Mouse (Mus musculus): ENCODE measurements around the gene Gm45716. TPM values are rescaled to one million over a fixed set of nuclear protein-coding genes. Genes with fewer than 3 reads are reported as not detected.
"Not testable (repeated sequence)": the region's sequence is repeated elsewhere in the genome, so short reads cannot be mapped to it uniquely, and the experiment has no call there.

Gene Gm45716
- total RNA-seq, 1 experiment, result 1.3 TPM

- Histone ChIP-seq H3K9me3 (ENCODE audit: control insufficient read depth, insufficient read depth, low read depth, low read length) (no peaks in the 10 kb centered on the region), H3K36me3 (ENCODE audit: control insufficient read depth, insufficient read depth, low read length, poor library complexity, severe bottlenecking) (no peaks in the 10 kb centered on the region), H3K9ac (ENCODE audit: insufficient read depth, low read depth, low read length, poor library complexity, severe bottlenecking) (no peak overlapping the region), H3K4me3 (ENCODE audit: insufficient read depth in 1 of 2, low read depth in 1 of 2, low read length in 2 of 2, poor library complexity in 1 of 2, severe bottlenecking in 1 of 2) (no peak overlapping the region), H3K27ac (ENCODE audit: insufficient read depth, low read depth, low read length, poor library complexity, severe bottlenecking) (no peak overlapping the region), H3K4me1 (ENCODE audit: control insufficient read depth in 2 of 2, insufficient read depth in 2 of 2, low read length in 2 of 2, poor library complexity in 1 of 2) (no peaks in the 10 kb centered on the region)
- in situ Hi-C loops (cut with MboI; ENCODE audit: low sequenced_read_pairs in 2 of 2, unreplicated experiment in 2 of 2), result no loop called here
- no peak for TF ChIP-seq HCFC1 (IDR thresholded peaks at IDR 0.05; ENCODE audit: borderline replicate concordance, insufficient read depth, low read length)
- no peak for TF ChIP-seq CHD2 (IDR thresholded peaks at IDR 0.05; ENCODE audit: low read depth, low read length)
- TF ChIP-seq ZNF384 (IDR thresholded peaks at IDR 0.05; ENCODE audit: low read depth, low read length), result no peak
- no peak for TF ChIP-seq ZC3H11A (IDR thresholded peaks at IDR 0.05; ENCODE audit: borderline replicate concordance, low read depth, low read length)
- DNase-seq (ENCODE audit: low read depth, low spot score), result no peak
Observed at GRCm38 (mm10) chr11:90276561-90276960, 89.1 kb downstream of the Gm45716 start.

- Histone ChIP-seq H3K27ac (ENCODE audit: insufficient read depth, low read depth, low read length, poor library complexity, severe bottlenecking) (no peak overlapping the region), H3K4me1 (ENCODE audit: control insufficient read depth in 2 of 2, insufficient read depth in 2 of 2, low read length in 2 of 2, poor library complexity in 1 of 2) (no peaks in the 10 kb centered on the region), H3K4me3 (ENCODE audit: insufficient read depth in 1 of 2, low read depth in 1 of 2, low read length in 2 of 2, poor library complexity in 1 of 2, severe bottlenecking in 1 of 2) (no peak overlapping the region), H3K9ac (ENCODE audit: insufficient read depth, low read depth, low read length, poor library complexity, severe bottlenecking) (no peak overlapping the region), H3K36me3 (ENCODE audit: control insufficient read depth, insufficient read depth, low read length, poor library complexity, severe bottlenecking) (no peaks in the 10 kb centered on the region), H3K9me3 (ENCODE audit: control insufficient read depth, insufficient read depth, low read depth, low read length) (no peaks in the 10 kb centered on the region)
- in situ Hi-C loops (cut with MboI; ENCODE audit: low sequenced_read_pairs in 2 of 2, unreplicated experiment in 2 of 2), result no loop called here
- no peak for DNase-seq (ENCODE audit: low read depth, low spot score)
- TF ChIP-seq HCFC1 (IDR thresholded peaks at IDR 0.05; ENCODE audit: borderline replicate concordance, insufficient read depth, low read length) (no peak), ZNF384 (IDR thresholded peaks at IDR 0.05; ENCODE audit: low read depth, low read length) (no peak), ZC3H11A (IDR thresholded peaks at IDR 0.05; ENCODE audit: borderline replicate concordance, low read depth, low read length) (no peak), MAFK (IDR thresholded peaks at IDR 0.05; ENCODE audit: insufficient read depth, low read depth, low read length) (no peak), CHD2 (IDR thresholded peaks at IDR 0.05; ENCODE audit: low read depth, low read length) (no peak)
Observed at GRCm38 (mm10) chr11:90280069-90280468, 92.6 kb downstream of the Gm45716 start.

GRCm38 (mm10) chr11:90281943-90282342 lies 94.5 kb downstream of the Gm45716 start:
- H3K4me1 ChIP-seq (ENCODE audit: control insufficient read depth in 2 of 2, insufficient read depth in 2 of 2, low read length in 2 of 2, poor library complexity in 1 of 2); H3K9me3 ChIP-seq (ENCODE audit: control insufficient read depth, insufficient read depth, low read depth, low read length); H3K4me3 ChIP-seq (ENCODE audit: insufficient read depth in 1 of 2, low read depth in 1 of 2, low read length in 2 of 2, poor library complexity in 1 of 2, severe bottlenecking in 1 of 2); in situ Hi-C loops (cut with MboI; ENCODE audit: low sequenced_read_pairs in 2 of 2, unreplicated experiment in 2 of 2); H3K9ac ChIP-seq (ENCODE audit: insufficient read depth, low read depth, low read length, poor library complexity, severe bottlenecking); H3K27ac ChIP-seq (ENCODE audit: insufficient read depth, low read depth, low read length, poor library complexity, severe bottlenecking); H3K36me3 ChIP-seq (ENCODE audit: control insufficient read depth, insufficient read depth, low read length, poor library complexity, severe bottlenecking); DNase-seq (ENCODE audit: low read depth, low spot score): not testable (repeated sequence)

GRCm38 (mm10) chr11:90283159-90283558 lies 95.7 kb downstream of the Gm45716 start:
- H3K4me1 ChIP-seq (ENCODE audit: control insufficient read depth in 2 of 2, insufficient read depth in 2 of 2, low read length in 2 of 2, poor library complexity in 1 of 2), result no peaks in the 10 kb centered on the region
- DNase-seq (ENCODE audit: low read depth, low spot score), result no peak
- no peak overlapping the region for H3K9ac ChIP-seq (ENCODE audit: insufficient read depth, low read depth, low read length, poor library complexity, severe bottlenecking)
- no peaks in the 10 kb centered on the region for H3K36me3 ChIP-seq (ENCODE audit: control insufficient read depth, insufficient read depth, low read length, poor library complexity, severe bottlenecking)
- TF ChIP-seq HCFC1 (IDR thresholded peaks at IDR 0.05; ENCODE audit: borderline replicate concordance, insufficient read depth, low read length), result no peak
- TF ChIP-seq CHD2 (IDR thresholded peaks at IDR 0.05; ENCODE audit: low read depth, low read length), result no peak
- TF ChIP-seq ZC3H11A (IDR thresholded peaks at IDR 0.05; ENCODE audit: borderline replicate concordance, low read depth, low read length), result no peak
- TF ChIP-seq MAFK (IDR thresholded peaks at IDR 0.05; ENCODE audit: insufficient read depth, low read depth, low read length), result no peak
- no peak for TF ChIP-seq ZNF384 (IDR thresholded peaks at IDR 0.05; ENCODE audit: low read depth, low read length)
- no peaks in the 10 kb centered on the region for H3K9me3 ChIP-seq (ENCODE audit: control insufficient read depth, insufficient read depth, low read depth, low read length)
- no peak overlapping the region for H3K27ac ChIP-seq (ENCODE audit: insufficient read depth, low read depth, low read length, poor library complexity, severe bottlenecking)
- in situ Hi-C loops (cut with MboI; ENCODE audit: low sequenced_read_pairs in 2 of 2, unreplicated experiment in 2 of 2), result no loop called here
- H3K4me3 ChIP-seq (ENCODE audit: insufficient read depth in 1 of 2, low read depth in 1 of 2, low read length in 2 of 2, poor library complexity in 1 of 2, severe bottlenecking in 1 of 2), result no peak overlapping the region

- TF ChIP-seq MAFK (IDR thresholded peaks at IDR 0.05; ENCODE audit: insufficient read depth, low read depth, low read length), result no peak
- TF ChIP-seq CHD2 (IDR thresholded peaks at IDR 0.05; ENCODE audit: low read depth, low read length), result no peak
- no peak for TF ChIP-seq ZNF384 (IDR thresholded peaks at IDR 0.05; ENCODE audit: low read depth, low read length)
- in situ Hi-C loops (cut with MboI; ENCODE audit: low sequenced_read_pairs in 2 of 2, unreplicated experiment in 2 of 2), result no loop called here
- DNase-seq (ENCODE audit: low read depth, low spot score), result no peak
Observed at GRCm38 (mm10) chr11:90283601-90284000, 96.1 kb downstream of the Gm45716 start.

More at GRCm38 (mm10) chr11:90283601-90284000, 96.1 kb downstream of the Gm45716 start:
- H3K9me3 ChIP-seq (ENCODE audit: control insufficient read depth, insufficient read depth, low read depth, low read length), result no peaks in the 10 kb centered on the region
- no peaks in the 10 kb centered on the region for H3K4me1 ChIP-seq (ENCODE audit: control insufficient read depth in 2 of 2, insufficient read depth in 2 of 2, low read length in 2 of 2, poor library complexity in 1 of 2)
- H3K9ac ChIP-seq (ENCODE audit: insufficient read depth, low read depth, low read length, poor library complexity, severe bottlenecking), result no peak overlapping the region
- no peak overlapping the region for H3K4me3 ChIP-seq (ENCODE audit: insufficient read depth in 1 of 2, low read depth in 1 of 2, low read length in 2 of 2, poor library complexity in 1 of 2, severe bottlenecking in 1 of 2)
- H3K36me3 ChIP-seq (ENCODE audit: control insufficient read depth, insufficient read depth, low read length, poor library complexity, severe bottlenecking), result no peaks in the 10 kb centered on the region
- no peak overlapping the region for H3K27ac ChIP-seq (ENCODE audit: insufficient read depth, low read depth, low read length, poor library complexity, severe bottlenecking)
